Mouse (Mus musculus) CH12.LX (cell line): ENCODE results near the gene Mst1. TPM values are rescaled to one million over a fixed set of nuclear protein-coding genes. Genes with fewer than 3 reads are reported as not detected.
A peak's percentile ranks its signal among the peaks of the same experiment; 100 is the strongest.

ENCODE experiments used
- DNase-seq: peaks from one replicate; pipeline ENCODE4 v3.0.0-alpha.2; 2013; ENCODE audit errors: extremely low read depth
- H3K27ac ChIP-seq: 2 replicates; pipeline ENCODE4 v1.5.1; 2012; ENCODE audit warnings: low read depth, mild to moderate bottlenecking, control low read depth, moderate library complexity; ENCODE audit not compliant: insufficient read depth
- H3K27me3 ChIP-seq: replicated peaks from 2 replicates; pipeline ENCODE3; 2012; ENCODE audit warnings: inconsistent platforms
- H3K36me3 ChIP-seq, 2 experiments: replicated peaks in 1 of 2; 2 replicates each; pipeline versions ENCODE3 to v1.6.1; 2012; ENCODE audit warnings: inconsistent platforms in 1 of 2, low read length in 1 of 2, mild to moderate bottlenecking in 1 of 2, mixed read lengths in 1 of 2, moderate library complexity in 1 of 2; ENCODE audit not compliant: control insufficient read depth in 1 of 2, insufficient read depth in 1 of 2
- H3K4me1 ChIP-seq, 2 experiments: 2 replicates each; pipeline ENCODE4 v1.6.1; 2012; ENCODE audit warnings: inconsistent platforms in 1 of 2, moderate library complexity in 1 of 2; ENCODE audit not compliant: insufficient read depth in 2 of 2, control insufficient read depth in 1 of 2
- H3K4me2 ChIP-seq: 2 replicates; pipeline ENCODE4 v1.6.1; 2012; ENCODE audit warnings: low read depth, mild to moderate bottlenecking, control low read depth; ENCODE audit not compliant: poor library complexity, insufficient read depth, severe bottlenecking
- H3K4me3 ChIP-seq, 3 experiments: fragments of 150-350 bp in 1 of 3; sonication (generic) in 1 of 3; replicated peaks in 1 of 3; 2 replicates each; pipeline versions ENCODE3 to v1.5.1; 2011 to 2012; ENCODE audit warnings: low read depth in 2 of 3, low read length in 2 of 3, mild to moderate bottlenecking in 2 of 3, moderate library complexity in 2 of 3, control low read depth in 1 of 3, improper control_type of control experiment in 1 of 3, inconsistent platforms in 1 of 3, mixed read lengths in 1 of 3; ENCODE audit not compliant: poor library complexity in 1 of 3
- H3K79me2 ChIP-seq: replicated peaks from 2 replicates; pipeline ENCODE4 v1.6.1; 2012; ENCODE audit warnings: mild to moderate bottlenecking, moderate library complexity; ENCODE audit not compliant: control insufficient read depth, poor library complexity, insufficient read depth, severe bottlenecking; ENCODE audit errors: extremely low read depth
- H3K9ac ChIP-seq: 2 replicates; pipeline ENCODE4 v1.6.1; 2012; ENCODE audit warnings: low read depth, mild to moderate bottlenecking, control low read depth, moderate library complexity; ENCODE audit not compliant: insufficient read depth
- H3K9me3 ChIP-seq: replicated peaks from 2 replicates; pipeline ENCODE3; 2012; ENCODE audit warnings: low read length, inconsistent platforms, mixed read lengths
- BHLHE40 ChIP-seq: IDR thresholded peaks from 2 replicates; pipeline ENCODE4 v1.6.1; 2011; ENCODE audit warnings: mild to moderate bottlenecking, low read depth, low read length, improper control_type of control experiment
- ELF1 ChIP-seq: IDR thresholded peaks from 2 replicates; pipeline ENCODE4 v1.6.1; 2014; ENCODE audit warnings: low read depth, mild to moderate bottlenecking, inconsistent platforms, low read length, improper control_type of control experiment
- EP300 ChIP-seq: IDR thresholded peaks from 2 replicates; pipeline ENCODE4 v1.6.1; 2011; ENCODE audit warnings: low read length, improper control_type of control experiment
- ETS1 ChIP-seq: conservative IDR thresholded peaks from 2 replicates; pipeline ENCODE4 v1.6.1; 2012; ENCODE audit warnings: low read depth, mild to moderate bottlenecking, inconsistent platforms, low read length, improper control_type of control experiment, moderate library complexity
- GABPA ChIP-seq: IDR thresholded peaks from 2 replicates; pipeline ENCODE4 v1.6.1; 2012; ENCODE audit warnings: low read depth, low read length, improper control_type of control experiment, inconsistent platforms; ENCODE audit not compliant: insufficient replicate concordance
- HCFC1 ChIP-seq: IDR thresholded peaks from 2 replicates; pipeline ENCODE4 v1.6.1; 2012; ENCODE audit warnings: low read depth, mild to moderate bottlenecking, inconsistent platforms, low read length, improper control_type of control experiment
- KAT2A ChIP-seq: IDR thresholded peaks from 2 replicates; pipeline ENCODE4 v1.6.1; 2012; ENCODE audit warnings: low read length, improper control_type of control experiment, inconsistent platforms; ENCODE audit not compliant: insufficient replicate concordance
- MAFK ChIP-seq: IDR thresholded peaks from 2 replicates; pipeline ENCODE4 v1.6.1; 2011; ENCODE audit warnings: low read length, improper control_type of control experiment; ENCODE audit not compliant: insufficient replicate concordance
- MEF2A ChIP-seq: IDR thresholded peaks from 2 replicates; pipeline ENCODE4 v1.6.1; 2014; ENCODE audit warnings: low read depth, mild to moderate bottlenecking, inconsistent platforms, low read length, improper control_type of control experiment, borderline replicate concordance
- MYC ChIP-seq: IDR thresholded peaks from 2 replicates; pipeline ENCODE4 v1.6.1; 2011; ENCODE audit warnings: low read depth, mild to moderate bottlenecking, improper control_type of control experiment, low read length
- NRF1 ChIP-seq: IDR thresholded peaks from 2 replicates; pipeline ENCODE4 v1.6.1; 2014; ENCODE audit warnings: low read depth, mild to moderate bottlenecking, inconsistent platforms, low read length, improper control_type of control experiment, moderate library complexity
- POLR2AphosphoS2 ChIP-seq: IDR thresholded peaks from 2 replicates; pipeline ENCODE4 v1.6.1; 2011; ENCODE audit warnings: low read depth, low read length, improper control_type of control experiment
- RAD21 ChIP-seq: IDR thresholded peaks from 2 replicates; pipeline ENCODE4 v1.6.1; 2011; ENCODE audit warnings: low read depth, mild to moderate bottlenecking, low read length, improper control_type of control experiment, moderate library complexity
- RCOR1 ChIP-seq: conservative IDR thresholded peaks from 2 replicates; pipeline ENCODE4 v1.6.1; 2012; ENCODE audit warnings: low read depth, mild to moderate bottlenecking, inconsistent platforms, low read length, improper control_type of control experiment
- SIN3A ChIP-seq: IDR thresholded peaks from 2 replicates; pipeline ENCODE4 v1.6.1; 2012; ENCODE audit warnings: low read length, improper control_type of control experiment, inconsistent platforms
- TBP ChIP-seq: conservative IDR thresholded peaks from 2 replicates; pipeline ENCODE4 v1.6.1; 2011; ENCODE audit warnings: low read depth, low read length, improper control_type of control experiment
- TCF12 ChIP-seq: IDR thresholded peaks from 2 replicates; pipeline ENCODE4 v1.6.1; 2014; ENCODE audit warnings: low read depth, mild to moderate bottlenecking, inconsistent platforms, low read length, improper control_type of control experiment
- UBTF ChIP-seq: IDR thresholded peaks from 2 replicates; pipeline ENCODE4 v1.6.1; 2012; ENCODE audit warnings: low read depth, mild to moderate bottlenecking, inconsistent platforms, low read length, improper control_type of control experiment, moderate library complexity
- USF2 ChIP-seq: conservative IDR thresholded peaks from 2 replicates; pipeline ENCODE4 v1.6.1; 2011; ENCODE audit warnings: low read depth, low read length, improper control_type of control experiment
- ZC3H11A ChIP-seq: IDR thresholded peaks from 2 replicates; pipeline ENCODE4 v1.6.1; 2012; ENCODE audit warnings: low read depth, mild to moderate bottlenecking, inconsistent platforms, low read length, improper control_type of control experiment
- ZMIZ1 ChIP-seq: IDR thresholded peaks from 2 replicates; pipeline ENCODE4 v1.6.1; 2012; ENCODE audit warnings: low read depth, mild to moderate bottlenecking, inconsistent platforms, low read length, improper control_type of control experiment
- dilution Hi-C: fragments of 300-500 bp; cut with MboI; formaldehyde crosslinking; loops from 2 replicates; pipeline ENCODE4 v1.14.3; 2020; ENCODE audit warnings: low sequenced_read_pairs; ENCODE audit not compliant: extremely low pct_unique_long_range_greater_than_20kb, extremely low pct_ligation_motif_present
- in situ Hi-C: fragments of 300-500 bp; cut with MboI; formaldehyde crosslinking; loops from 3 replicates; pipeline ENCODE4 v1.14.3; 2019; ENCODE audit warnings: low sequenced_read_pairs, low pct_ligation_motif_present, low pct_unique_long_range_greater_than_20kb, mixed read lengths
- polyA plus RNA-seq: library from polyadenylated mRNA; unstranded; fragments of >175 nt; gene quantifications from 2 replicates; pipeline ENCODE4 v1.2.1, GENCODE M21; 2012; ENCODE audit warnings: low read depth; ENCODE audit not compliant: insufficient read length
- total RNA-seq, 2 experiments: library from RNA; depleted of rRNA; stranded (reverse); fragments of 300-350 nt in 1 of 2; fragments of >200 nt in 1 of 2; gene quantifications; 2 replicates each; pipeline ENCODE4 v1.2.3; 2012 to 2014

Mst1 gene
- total and polyA plus RNA-seq, 3 experiments: 16.9 to 59.6 (median 21.4) TPM

DNA sequence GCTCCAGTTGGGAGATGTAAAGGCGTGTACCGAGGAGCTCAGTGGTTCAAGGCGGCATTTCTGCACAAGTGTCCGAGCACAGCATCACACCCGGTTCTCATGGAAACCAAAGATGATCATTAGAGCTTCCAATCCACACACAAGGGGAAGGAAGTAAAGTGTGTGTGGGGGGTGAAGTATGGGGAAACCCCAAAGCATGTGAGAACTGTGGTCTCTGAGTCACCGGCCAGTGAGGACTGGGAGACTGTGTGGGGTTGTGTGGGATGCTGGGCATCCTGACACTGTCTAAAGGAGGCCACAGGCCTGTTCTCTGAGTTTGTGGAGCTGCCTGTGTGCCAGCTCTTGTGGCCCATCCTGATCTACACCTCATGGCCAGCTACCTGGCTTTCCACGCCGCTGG is 40.4 kb downstream of the Mst1 start:
- Histone ChIP-seq H3K27me3 (no peaks in the 10 kb centered on the region), H3K4me3 (no peak overlapping the region), H3K4me1 (peaks cover 29 to 58% of the 10 kb centered on the region in 2 experiments), H3K36me3 (peaks cover 0 to 14% of the 10 kb centered on the region in 2 experiments), H3K79me2 (no peaks in the 10 kb centered on the region), H3K9ac (no peak overlapping the region), H3K4me2 (no peak overlapping the region), H3K9me3 (no peaks in the 10 kb centered on the region), H3K27ac (no peak overlapping the region)
- peak; percentile 70 for DNase-seq
- in situ Hi-C loops (no loop called here), dilution Hi-C loops (no loop called here)
- peak; percentile 68 for TF ChIP-seq ETS1
- no peak for TF ChIP-seq UBTF
- peak; percentile 67 for TF ChIP-seq MYC
- TF ChIP-seq MEF2A: no peak
- no peak for TF ChIP-seq RAD21
- no peak for TF ChIP-seq RCOR1
- peak; percentile 72 for TF ChIP-seq EP300
- TF ChIP-seq BHLHE40: peak; percentile 78
- TF ChIP-seq TCF12: peak; percentile 21; the same call in 1 of the 2 replicates
- no peak for TF ChIP-seq NRF1
- no peak for TF ChIP-seq USF2
- no peak for TF ChIP-seq ZC3H11A
- TF ChIP-seq TBP: 0 out of 2 replicates have a peak, but pooled peaks have one; percentile 39
- no peak for TF ChIP-seq MAFK

DNA sequence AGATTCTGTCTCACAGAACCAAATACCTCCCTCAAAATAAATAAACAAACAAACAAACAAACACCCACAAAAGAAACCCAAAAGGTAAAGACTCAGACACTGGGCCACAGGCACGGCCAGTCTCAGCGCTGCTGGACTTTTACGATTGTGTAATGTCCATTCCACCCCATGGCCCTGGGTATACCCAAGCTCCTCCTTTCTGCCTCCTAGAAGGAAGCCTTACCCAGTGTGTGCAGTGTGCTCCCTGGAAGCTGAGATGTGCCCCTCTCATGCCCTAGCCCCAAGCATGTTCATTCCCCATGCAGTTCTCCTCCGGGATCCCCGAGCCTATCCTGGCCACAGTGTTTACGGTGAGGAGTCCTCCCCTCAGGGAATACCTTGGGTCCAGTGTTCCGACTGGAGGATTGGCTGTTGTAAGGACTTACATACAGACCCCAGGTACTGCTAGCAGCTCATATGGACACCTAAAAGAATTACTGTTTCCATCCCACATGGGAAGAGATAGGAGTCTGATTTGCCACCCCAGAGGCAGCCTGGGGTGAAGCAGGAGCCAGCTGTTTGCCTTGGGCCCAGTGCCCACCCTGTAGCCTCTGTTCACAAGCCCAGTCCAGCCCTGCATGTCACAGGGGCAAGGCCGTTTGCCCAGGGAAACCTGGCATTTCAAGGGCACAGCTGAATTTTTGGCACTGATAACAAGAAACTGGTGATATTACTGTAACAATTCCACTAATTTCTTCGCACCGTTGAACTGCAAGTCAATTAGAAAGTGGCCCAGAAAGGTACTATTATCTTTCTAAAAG is 41.1 kb downstream of the Mst1 start:
- H3K79me2 ChIP-seq: no peaks in the 10 kb centered on the region
- peaks cover 30 to 65% of the 10 kb centered on the region in 2 experiments for H3K4me1 ChIP-seq
- no peak overlapping the region for H3K27ac ChIP-seq
- no peak overlapping the region for H3K4me3 ChIP-seq
- no peak overlapping the region for H3K4me2 ChIP-seq
- dilution Hi-C loops (no loop called here), in situ Hi-C loops (no loop called here)
- no peak for DNase-seq
- peaks cover 0 to 7% of the 10 kb centered on the region in 2 experiments for H3K36me3 ChIP-seq
- no peaks in the 10 kb centered on the region for H3K27me3 ChIP-seq
- H3K9me3 ChIP-seq: no peaks in the 10 kb centered on the region
- no peak for TF ChIP-seq HCFC1
- TF ChIP-seq TBP: no peak
- no peak for TF ChIP-seq KAT2A
- no peak for TF ChIP-seq ZC3H11A
- TF ChIP-seq ZMIZ1: no peak
- no peak for TF ChIP-seq POLR2AphosphoS2
- no peak for TF ChIP-seq ELF1
- TF ChIP-seq USF2: no peak
- TF ChIP-seq SIN3A: no peak; the same call in 1 of the 2 replicates
- TF ChIP-seq GABPA: no peak
- TF ChIP-seq, all 38 proteins: peak for 0
- no peak overlapping the region for H3K9ac ChIP-seq
